Mouse (Mus musculus) lung, postnatal 0 days (tissue): ENCODE results near the gene Slc12a8. TPM values are rescaled to one million over a fixed set of nuclear protein-coding genes. Genes with fewer than 3 reads are reported as not detected.

Experiments used
- ATAC-seq: fragments of 200-750 bp; cut with Nextera tagmentation; 2 replicates; pipeline ENCODE4 v1.8.0; 2017; ENCODE audit warnings: moderate library complexity
- DNase-seq: peaks from one replicate; pipeline ENCODE4 v3.0.0-alpha.2; 2016; ENCODE audit warnings: low spot score
- H3K27ac ChIP-seq: fragments of 300-500 bp; sonication (generic); 2 replicates; pipeline ENCODE4 v1.5.1; 2014; ENCODE audit warnings: antibody characterized with exemption, mild to moderate bottlenecking, low read length, mixed read lengths
- H3K27me3 ChIP-seq: fragments of 300-500 bp; sonication (generic); replicated peaks from 2 replicates; pipeline ENCODE4 v1.6.1; 2014; ENCODE audit warnings: low read length, mixed read lengths; ENCODE audit not compliant: insufficient read depth
- H3K36me3 ChIP-seq: fragments of 300-500 bp; sonication (generic); 2 replicates; pipeline ENCODE4 v1.6.1; 2014; ENCODE audit warnings: low read length, mixed read lengths; ENCODE audit not compliant: insufficient read depth
- H3K4me1 ChIP-seq: fragments of 300-500 bp; sonication (generic); 2 replicates; pipeline ENCODE4 v1.6.1; 2014; ENCODE audit warnings: antibody characterized with exemption, low read depth, low read length, mixed read lengths; ENCODE audit not compliant: insufficient read depth
- H3K4me2 ChIP-seq: fragments of 300-500 bp; sonication (generic); replicated peaks from 2 replicates; pipeline ENCODE4 v1.6.1; 2014; ENCODE audit warnings: low read depth, mild to moderate bottlenecking, low read length, moderate library complexity, mixed read lengths
- H3K4me3 ChIP-seq: fragments of 300-500 bp; sonication (generic); 2 replicates; pipeline ENCODE4 v1.5.1; 2014; ENCODE audit warnings: low read depth, low read length
- H3K9ac ChIP-seq: fragments of 300-500 bp; sonication (generic); replicated peaks from 2 replicates; pipeline ENCODE4 v1.6.1; 2014; ENCODE audit warnings: low read depth, mild to moderate bottlenecking
- H3K9me3 ChIP-seq: fragments of 300-500 bp; sonication (generic); 2 replicates; pipeline ENCODE4 v1.6.1; 2016; ENCODE audit warnings: low read length, mixed read lengths
- CTCF ChIP-seq: IDR thresholded peaks from 2 replicates; pipeline ENCODE4 v1.5.1; 2016; ENCODE audit warnings: antibody characterized with exemption, mild to moderate bottlenecking
- EP300 ChIP-seq: IDR thresholded peaks from 2 replicates; pipeline ENCODE4 v1.6.1; 2016; ENCODE audit warnings: antibody characterized with exemption, mild to moderate bottlenecking, control low read depth
- WGBS: fragments of 180-500 bp; shearing (Covaris S2); extraction: QIAGEN DNeasy Blood & Tissue Kit; methylation state at CpG from one replicate; pipeline ENCODE4 v1.1.7; 2014; 5-methylcytosine and 5-hydroxymethylcytosine counted together
- polyA plus RNA-seq: library from polyadenylated mRNA; unstranded; fragments of >200 nt; fragmentation: Nextera tagmentation; extraction: Ambion mirVana; gene quantifications from 2 replicates; pipeline ENCODE4 v1.2.1, GENCODE M21; 2015

Gene Slc12a8
- 0.40 and 0.79 TPM in 2 replicates for polyA plus RNA-seq

DNA sequence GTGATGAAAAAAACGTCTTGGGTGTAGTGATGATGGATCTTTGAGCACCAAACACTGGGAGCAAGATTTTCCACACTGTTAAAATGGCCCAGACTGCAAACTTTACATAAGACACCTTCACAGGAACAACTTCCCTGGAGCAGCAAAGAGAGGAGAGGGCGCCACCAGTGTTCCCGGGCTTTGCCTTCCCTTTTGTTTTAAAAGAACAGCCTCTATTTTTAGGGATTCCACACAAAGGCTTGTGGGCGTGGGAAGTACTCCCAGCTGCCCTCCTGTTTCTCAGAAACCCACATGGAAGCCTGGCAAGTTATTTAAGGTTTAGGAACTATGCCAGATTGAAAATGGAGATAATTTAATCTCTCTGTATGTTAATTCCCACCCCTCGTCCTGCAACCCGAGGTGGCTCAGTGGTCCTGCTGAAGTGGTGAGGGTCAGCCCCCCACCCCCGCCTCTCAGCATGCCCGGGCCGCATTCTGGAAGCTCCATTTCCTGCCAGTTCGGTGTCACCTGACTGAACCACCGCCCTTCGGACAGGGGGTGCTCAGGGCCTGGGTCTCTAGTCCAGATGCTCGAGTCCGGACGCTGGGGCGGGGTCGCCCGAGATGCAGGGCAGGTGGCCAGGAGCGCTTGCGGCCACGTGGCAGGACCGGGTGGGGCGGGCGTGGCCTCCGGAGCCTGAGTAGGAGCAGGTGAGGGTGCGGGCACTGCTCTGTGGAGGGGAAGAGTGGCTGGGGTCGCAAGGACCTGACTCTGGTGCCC is at the start of gene Slc12a8:
Gene Slc12a8, plus strand, starts transcription at position 522 of the 759 bp plus-strand sequence.
- H3K4me2 ChIP-seq = peak within 1 kb of the TSS; percentile 63
- DNase-seq = peak; percentile 32
- no peaks in the 10 kb centered on the region for H3K9me3 ChIP-seq
- H3K9ac ChIP-seq = no peak within 1 kb of the TSS
- no peak within 1 kb of the TSS for H3K27ac ChIP-seq
- peak within 1 kb of the TSS; percentile 30 for H3K4me3 ChIP-seq
- no peaks in the 10 kb centered on the region for H3K36me3 ChIP-seq
- ATAC-seq = peak; percentile 44
- TF ChIP-seq CTCF (no peak; the same call in 1 of the 2 replicates), EP300 (no peak)
- H3K4me1 ChIP-seq = peaks cover 5% of the 10 kb centered on the region; the same call in 1 of the 2 replicates
- no peaks in the 10 kb centered on the region for H3K27me3 ChIP-seq
- 4% methylated on average over 27 of the region's 27 CpGs for WGBS

DNA sequence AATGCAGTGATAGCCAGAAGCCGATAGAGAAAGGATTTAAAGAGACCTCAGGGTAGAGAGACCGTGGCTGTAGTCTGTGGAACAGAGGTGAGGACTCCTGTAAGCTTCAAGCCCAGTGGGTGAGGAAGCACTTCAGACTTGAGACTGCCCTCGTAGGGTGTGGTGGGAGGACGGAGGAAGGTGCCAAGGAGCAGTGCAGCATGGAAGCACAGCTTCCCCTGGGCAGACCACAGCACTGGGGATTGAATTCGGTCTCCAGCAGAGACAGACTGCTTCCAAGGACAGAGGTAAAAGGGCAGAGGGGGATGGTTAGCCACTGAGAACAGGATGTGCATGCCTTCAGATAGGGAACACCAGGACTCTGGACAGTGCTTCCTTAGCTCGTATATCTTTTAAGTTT is 49.7 kb upstream of the Slc12a8 start:
- H3K4me2 ChIP-seq = no peak overlapping the region
- H3K4me1 ChIP-seq = no peaks in the 10 kb centered on the region
- no peaks in the 10 kb centered on the region for H3K9me3 ChIP-seq
- no peak for DNase-seq
- H3K27ac ChIP-seq = no peak overlapping the region
- no peak overlapping the region for H3K4me3 ChIP-seq
- no peak for ATAC-seq
- no peaks in the 10 kb centered on the region for H3K27me3 ChIP-seq
- H3K36me3 ChIP-seq = no peaks in the 10 kb centered on the region
- 58% methylated on average over 6 of the region's 6 CpGs for WGBS
- TF ChIP-seq EP300 = no peak
- no peak for TF ChIP-seq CTCF
- H3K9ac ChIP-seq = no peak overlapping the region

DNA sequence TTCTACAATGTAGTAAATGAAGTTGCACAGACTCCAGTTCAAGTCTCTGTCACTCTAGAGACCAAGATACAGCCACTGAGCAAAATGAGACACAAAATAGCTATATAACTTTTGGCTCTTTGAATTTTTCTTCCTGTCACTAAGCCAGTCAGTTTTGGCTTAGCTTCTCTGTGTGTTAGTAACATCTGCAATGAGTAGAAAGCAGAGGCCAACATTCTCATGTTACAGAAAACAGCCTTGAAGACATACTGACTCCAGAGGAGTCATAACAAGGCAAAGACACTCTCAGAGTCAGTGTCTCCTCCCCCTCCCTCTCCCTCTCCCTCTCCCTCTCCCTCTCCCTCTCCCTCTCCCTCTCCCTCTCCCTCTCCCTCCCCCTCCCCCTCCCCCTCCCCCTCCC is 47.2 kb upstream of the Slc12a8 start:
- ATAC-seq (no peak), DNase-seq (peak; percentile 23)
- Histone ChIP-seq H3K4me2 (no peak overlapping the region), H3K27me3 (no peaks in the 10 kb centered on the region), H3K4me1 (no peaks in the 10 kb centered on the region), H3K9me3 (no peaks in the 10 kb centered on the region), H3K27ac (no peak overlapping the region), H3K4me3 (no peak overlapping the region), H3K36me3 (no peaks in the 10 kb centered on the region), H3K9ac (no peak overlapping the region)
- TF ChIP-seq CTCF (no peak), EP300 (no peak)

DNA sequence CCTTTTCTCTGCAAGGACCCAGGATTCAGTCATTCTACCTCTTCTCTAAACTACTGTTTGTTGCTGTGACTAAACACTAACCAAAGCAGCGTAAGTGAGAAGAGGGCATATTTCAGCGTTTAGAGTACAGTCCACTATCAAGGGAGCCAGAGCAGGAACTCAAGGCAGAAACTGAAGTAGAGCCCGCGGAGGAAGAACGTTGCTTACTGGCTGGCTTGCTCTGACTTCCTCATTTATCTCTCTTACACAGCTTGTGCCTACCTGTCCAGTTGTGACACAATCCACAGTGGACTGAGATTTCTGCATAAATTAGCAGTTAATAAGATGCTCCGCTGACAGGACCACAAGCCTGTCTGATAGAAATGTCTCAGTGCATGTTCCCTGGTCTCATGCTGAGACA is 42.7 kb upstream of the Slc12a8 start:
- TF ChIP-seq CTCF (no peak), EP300 (no peak)
- 95% methylated on average over 6 of the region's 6 CpGs for WGBS
- Histone ChIP-seq H3K4me1 (no peaks in the 10 kb centered on the region), H3K4me2 (no peak overlapping the region), H3K4me3 (no peak overlapping the region), H3K27me3 (no peaks in the 10 kb centered on the region), H3K9ac (no peak overlapping the region), H3K27ac (no peak overlapping the region), H3K9me3 (no peaks in the 10 kb centered on the region), H3K36me3 (no peaks in the 10 kb centered on the region; the same call in 1 of the 2 replicates)
- DNase-seq (no peak), ATAC-seq (no peak)

DNA sequence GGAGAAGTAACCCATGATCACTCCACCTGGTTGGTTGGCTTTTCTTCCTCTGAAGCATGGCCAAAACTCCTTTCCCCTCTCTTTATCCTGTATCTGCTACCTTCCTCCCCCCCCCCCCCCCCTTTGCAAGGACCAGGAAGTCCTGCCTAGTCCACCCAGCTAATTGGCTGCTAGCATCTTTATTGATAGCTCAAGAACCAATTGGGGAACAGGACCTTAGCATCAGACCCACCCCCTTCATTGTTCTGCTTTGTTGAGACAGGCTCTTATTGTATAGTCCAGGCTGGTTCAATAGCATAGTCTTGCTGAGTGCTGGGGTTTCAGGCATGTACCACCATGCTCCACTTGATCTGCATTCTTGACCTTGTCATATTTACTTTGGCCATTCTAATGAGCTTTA is 37.2 kb upstream of the Slc12a8 start:
- DNase-seq (no peak), ATAC-seq (no peak)
- no peaks in the 10 kb centered on the region for H3K4me1 ChIP-seq
- no peak overlapping the region for H3K27ac ChIP-seq
- H3K4me3 ChIP-seq = no peak overlapping the region
- H3K36me3 ChIP-seq = peaks cover 5% of the 10 kb centered on the region; the same call in 1 of the 2 replicates
- no peaks in the 10 kb centered on the region for H3K9me3 ChIP-seq
- no peak overlapping the region for H3K4me2 ChIP-seq
- H3K9ac ChIP-seq = no peak overlapping the region
- H3K27me3 ChIP-seq = no peaks in the 10 kb centered on the region
- TF ChIP-seq EP300 (no peak), CTCF (no peak)

DNA sequence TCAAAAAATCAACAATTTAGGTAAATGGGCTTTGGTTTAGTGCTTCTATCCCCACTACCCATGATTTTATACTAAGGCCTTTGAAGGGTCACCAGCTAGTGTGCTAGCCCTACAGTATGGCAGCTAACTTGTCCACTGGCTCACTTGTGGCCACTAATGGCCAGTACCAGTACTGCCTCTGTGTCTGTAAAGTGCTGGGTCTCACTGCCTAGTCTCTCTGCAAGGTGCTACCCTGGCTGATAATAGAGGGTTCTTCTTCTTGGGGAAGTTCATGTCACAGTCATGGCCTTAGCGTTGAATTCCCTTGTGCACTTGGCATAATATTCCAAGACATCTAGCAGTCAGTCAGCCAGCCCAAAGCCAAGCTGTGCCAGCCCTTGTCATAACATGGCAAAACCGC is 36.0 kb upstream of the Slc12a8 start:
- ATAC-seq = peak; percentile 46; the same call in 1 of the 2 replicates

More for the DNA sequence above, 36.0 kb upstream of the Slc12a8 start:
- H3K4me3 ChIP-seq = no peak overlapping the region
- no peaks in the 10 kb centered on the region for H3K4me1 ChIP-seq
- DNase-seq = peak; percentile 32
- 95% methylated on average over 2 of the region's 2 CpGs for WGBS
- H3K9me3 ChIP-seq = no peaks in the 10 kb centered on the region
- H3K9ac ChIP-seq = no peak overlapping the region
- TF ChIP-seq EP300 (no peak), CTCF (peak; percentile 79)
- peaks cover 5% of the 10 kb centered on the region; the same call in 1 of the 2 replicates for H3K36me3 ChIP-seq
- no peaks in the 10 kb centered on the region for H3K27me3 ChIP-seq
- no peak overlapping the region for H3K4me2 ChIP-seq
- no peak overlapping the region for H3K27ac ChIP-seq
